Mouse (Mus musculus) ES-CJ7 (cell line): Measurements from ENCODE around the gene Mymk.

Experiments
- DNase-seq: peaks from one replicate; pipeline ENCODE4 v3.0.0; 2011; ENCODE audit warnings: low read depth, low spot score

The Mymk gene

DNA sequence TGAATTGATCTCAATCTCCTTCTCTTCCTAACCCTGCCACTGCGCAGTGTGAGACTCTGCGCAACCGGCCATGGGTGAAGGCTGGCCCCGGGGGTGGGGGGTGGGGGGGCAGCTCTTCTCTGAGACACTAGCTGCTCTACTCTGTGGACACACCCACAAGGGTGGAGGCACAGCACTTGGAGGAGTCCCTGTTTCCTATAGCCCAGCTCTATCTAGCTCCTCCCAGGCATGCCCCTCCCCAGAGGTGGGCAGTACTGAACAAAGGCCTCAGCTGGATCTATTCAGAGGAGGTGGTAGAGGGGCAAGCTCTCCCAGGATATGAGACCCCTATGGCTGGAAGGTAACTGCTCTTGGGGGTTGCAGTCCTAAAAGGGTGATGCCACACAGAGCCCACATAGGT lies 35.0 kb downstream of the Mymk start:
- DNase-seq: peak; percentile 33

DNA sequence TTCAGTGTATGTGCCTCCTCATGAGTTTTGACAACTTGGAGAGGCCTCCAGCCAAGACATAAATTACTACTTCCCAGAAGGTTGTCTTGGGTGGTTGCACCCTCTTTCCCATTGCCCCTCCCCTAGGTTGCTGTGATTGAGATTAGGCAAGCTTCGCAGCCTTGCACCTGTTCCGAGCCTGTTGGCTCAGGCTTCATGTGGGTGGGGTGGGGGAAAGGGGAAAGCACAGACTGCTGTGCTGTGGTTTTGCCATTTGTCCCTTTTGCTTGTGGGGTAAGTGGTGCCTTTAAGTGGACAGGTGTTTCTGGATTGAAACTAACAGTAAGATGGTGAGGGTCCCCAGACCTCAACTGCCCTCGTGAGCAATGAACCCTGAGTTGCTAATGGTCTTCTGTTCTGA lies 36.0 kb downstream of the Mymk start:
- DNase-seq: no peak

- no peak for DNase-seq
Measured at GRCm38 (mm10) chr2:27032361-27032760, 39.6 kb downstream of the Mymk start.

DNA sequence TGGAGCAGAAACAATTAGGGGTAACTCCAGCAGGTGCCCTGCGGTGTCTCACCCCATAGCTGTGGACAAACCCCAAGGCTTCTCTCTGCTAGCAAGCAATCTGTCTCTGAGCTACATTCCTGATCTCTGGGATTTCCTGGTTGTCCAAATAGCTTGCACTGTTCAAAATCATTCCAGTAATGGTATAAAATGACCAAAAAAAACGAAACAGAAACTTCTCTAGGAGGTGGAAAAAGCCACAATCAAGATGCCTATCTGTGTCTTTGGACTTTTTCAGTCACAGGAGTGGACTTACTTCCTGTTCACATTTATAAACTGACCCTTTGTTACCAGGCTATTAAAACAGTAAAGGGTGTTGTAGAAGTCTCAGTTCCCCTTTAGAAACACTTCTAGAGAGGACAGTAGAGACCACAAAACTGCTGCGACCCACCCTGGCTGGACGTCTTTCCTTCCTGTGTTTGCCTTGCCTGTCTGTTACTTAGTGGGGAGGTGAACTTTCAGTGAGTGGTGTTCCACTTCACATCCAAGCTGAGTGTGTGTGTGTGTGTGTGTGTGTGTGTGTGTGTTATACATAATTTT lies 43.5 kb downstream of the Mymk start:
- DNase-seq: no peak

DNA sequence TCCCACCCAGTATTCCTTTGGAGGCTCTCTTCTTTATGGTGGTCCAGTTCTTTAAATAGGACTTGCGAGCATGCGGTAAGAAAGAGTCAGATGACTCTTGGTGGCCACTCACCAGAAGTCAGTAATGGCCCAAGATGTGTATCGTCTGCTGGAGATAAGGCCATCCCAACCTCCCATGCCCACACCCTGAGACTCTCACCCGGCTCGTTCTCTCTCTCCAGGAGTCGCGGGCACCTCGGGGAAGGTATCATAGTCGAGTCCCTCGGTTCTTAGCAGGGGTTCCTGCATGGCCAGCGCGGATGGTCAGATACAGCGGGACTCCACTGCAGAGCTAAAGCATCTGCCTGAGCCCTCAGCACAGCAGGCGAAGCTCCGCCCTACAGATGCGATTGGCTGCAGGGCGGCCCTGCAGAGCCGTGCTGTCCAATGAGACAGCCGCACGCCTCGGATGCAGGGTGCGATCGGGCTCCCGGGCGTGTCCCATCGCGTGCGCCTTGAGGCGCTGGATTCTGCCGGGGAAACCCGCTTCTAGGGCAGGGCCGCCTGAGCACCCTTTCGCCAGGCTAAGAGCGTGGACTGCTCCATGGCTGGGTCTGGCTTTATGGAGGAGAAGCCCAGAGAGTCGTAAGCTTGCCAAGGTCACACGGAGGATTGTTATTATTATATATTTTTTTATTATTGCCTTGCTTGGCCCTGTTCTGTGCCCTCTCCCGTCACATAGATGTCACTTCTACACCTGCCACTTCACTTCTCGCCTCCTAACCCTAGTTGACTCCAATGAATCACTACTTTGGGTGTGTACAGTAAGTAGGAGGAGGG lies 44.2 kb downstream of the Mymk start, which contains the start of gene Slc2a6:
TSS of gene Slc2a6 (minus strand) at position 381 of the 819 bp plus-strand sequence.
- DNase-seq: peak; percentile 73

GRCm38 (mm10) chr2:27026857-27027617 lies 44.9 kb downstream of the Mymk start:
- DNase-seq: no peak

- DNase-seq: no peak
Measured at GRCm38 (mm10) chr2:27026332-27026731, 45.6 kb downstream of the Mymk start.

- DNase-seq: no peak
Measured at GRCm38 (mm10) chr2:27025545-27025944, 46.4 kb downstream of the Mymk start.

GRCm38 (mm10) chr2:27024136-27024535 lies 47.8 kb downstream of the Mymk start:
- no peak for DNase-seq

- DNase-seq: no peak
Measured at GRCm38 (mm10) chr2:27022612-27023011, 49.4 kb downstream of the Mymk start.

DNA sequence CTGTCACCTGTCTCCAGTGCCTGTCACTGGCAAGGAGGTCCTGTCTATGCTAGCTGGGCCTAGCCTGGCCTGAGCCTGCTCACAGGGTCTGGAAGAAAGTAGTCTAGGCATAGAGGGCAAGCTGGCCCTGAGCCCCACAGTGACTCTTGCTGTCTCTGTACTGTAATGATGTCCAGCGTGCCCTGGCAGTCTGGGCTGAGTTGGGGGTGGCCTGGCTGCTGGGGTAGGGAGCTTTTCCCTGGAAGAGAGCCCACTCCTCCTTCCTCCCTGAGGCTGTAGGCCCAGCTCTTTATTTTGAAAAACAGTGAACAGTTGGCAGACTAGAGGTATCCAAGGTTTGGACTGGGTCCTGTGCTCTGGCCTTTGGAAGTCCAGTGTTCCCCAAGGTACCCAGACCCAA lies 50.9 kb downstream of the Mymk start:
- DNase-seq: no peak

GRCm38 (mm10) chr2:27019530-27019929 lies 52.4 kb downstream of the Mymk start:
- DNase-seq: no peak

DNA sequence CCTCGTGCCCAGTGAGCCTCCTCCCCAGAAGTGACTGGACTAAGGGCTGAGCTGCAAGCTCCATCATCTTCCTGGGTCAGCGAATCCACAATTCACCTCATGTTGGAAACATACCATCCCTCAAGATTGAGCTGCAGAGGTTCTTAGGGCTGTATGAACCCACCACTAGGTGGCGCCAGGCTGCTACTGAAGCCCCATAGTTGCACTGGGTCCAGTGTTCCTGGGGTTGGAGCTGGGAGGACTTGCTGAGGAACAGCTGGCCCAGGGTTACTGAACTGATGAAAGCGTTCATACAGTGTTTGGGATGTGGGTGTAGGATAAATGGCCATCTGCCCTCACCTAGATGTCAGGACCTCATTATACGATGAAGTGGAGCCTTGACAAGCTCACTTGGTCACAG lies 54.2 kb downstream of the Mymk start:
- DNase-seq: peak; percentile 65
